Mouse (Mus musculus) Patski (cell line): Measurements from ENCODE around the gene Tarbp2. TPM values are rescaled to one million over a fixed set of nuclear protein-coding genes. Genes with fewer than 3 reads are reported as not detected.

Source experiments
- ATAC-seq: fragments of 100-300 bp; one replicate; pipeline ENCODE4 v1.8.0; 2021
- CTCF ChIA-PET: fragments of 350-600 bp; sonication (Branson Sonifier 250); formaldehyde crosslinking; loops from one replicate; lab custom pipeline; 2022; ENCODE audit warnings: inconsistent platforms; lab: Charles Lee
- POLR2A ChIA-PET: fragments of 350-600 bp; sonication (Branson Sonifier 250); formaldehyde crosslinking; loops from one replicate; lab custom pipeline; 2022; ENCODE audit warnings: antibody characterized with exemption, inconsistent platforms; lab: Charles Lee
- DNase-seq: peaks from one replicate; pipeline ENCODE4 v3.0.0-alpha.2; 2011; ENCODE audit warnings: low read depth, low spot score
- H3K27me3 ChIP-seq: fragments of 371-371 bp; one replicate; pipeline ENCODE4 v1.5.1; 2021
- CTCF ChIP-seq: fragments of 100-300 bp; IDR thresholded peaks from one replicate; pipeline ENCODE4 v1.5.1; 2021
- in situ Hi-C: fragments of 300-500 bp; cut with MboI; formaldehyde crosslinking; loops from 3 replicates; pipeline ENCODE4 v1.11.1; 2018; ENCODE audit warnings: low pct_unique_long_range_greater_than_20kb, mixed read lengths
- polyA plus RNA-seq: library from polyadenylated mRNA; unstranded; gene quantifications from one replicate; pipeline ENCODE4 v1.2.3, GENCODE M21; 2021

The Tarbp2 gene
- polyA plus RNA-seq, 1 experiment from 2014 or later: 51.1 TPM

- in situ Hi-C loops: no loop called here
- DNase-seq (no peak), ATAC-seq (no peak)
- CTCF ChIA-PET: no interaction called here
- no peak for TF ChIP-seq CTCF
- POLR2A ChIA-PET: no interaction called here
- H3K27me3 ChIP-seq: no peaks in the 10 kb centered on the region
Observed at GRCm38 (mm10) chr15:102562491-102562890, 44.5 kb downstream of the Tarbp2 start.

DNA sequence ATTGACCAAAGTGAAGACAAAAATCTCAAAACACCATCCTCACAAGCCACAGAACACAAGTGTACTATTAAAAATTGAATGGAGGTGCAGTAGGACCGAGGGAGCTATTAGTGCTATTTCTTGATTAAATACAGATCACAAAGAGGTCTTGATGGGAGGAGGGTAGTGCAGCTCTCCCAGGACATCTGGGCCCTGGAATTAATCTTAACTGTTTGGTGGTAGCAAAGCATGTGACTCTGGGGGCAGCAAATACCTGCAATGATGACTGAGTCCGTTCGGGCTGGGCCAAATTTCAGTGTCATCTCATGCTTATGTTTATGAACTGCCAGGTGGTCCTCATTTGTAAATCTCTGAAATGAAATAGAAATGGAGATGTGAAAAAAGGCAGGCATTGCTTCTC is 45.1 kb downstream of the Tarbp2 start:
- no peak for TF ChIP-seq CTCF
- H3K27me3 ChIP-seq: no peaks in the 10 kb centered on the region
- ChIA-PET POLR2A (no interaction called here), CTCF (no interaction called here)
- ATAC-seq: no peak
- no peak for DNase-seq
- in situ Hi-C loops: no loop called here

DNA sequence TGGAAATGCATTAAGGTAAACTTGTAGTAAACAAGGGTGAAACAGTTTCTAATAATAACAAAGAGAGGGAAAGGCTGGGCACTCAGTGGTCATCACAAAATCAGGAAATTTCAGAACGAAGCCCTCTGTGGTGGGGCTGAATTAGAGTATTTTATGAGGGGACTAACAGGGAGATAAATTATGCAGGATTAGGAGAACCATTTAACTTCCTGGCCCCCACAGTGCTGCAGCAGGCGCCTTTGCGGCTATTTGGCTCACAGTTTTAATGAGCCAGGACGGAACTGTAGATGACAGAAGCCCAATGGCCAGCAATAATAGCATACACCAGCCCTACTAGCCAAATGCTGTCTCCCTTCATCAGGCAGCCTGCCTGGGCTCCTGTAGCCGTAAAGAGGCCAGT is 45.7 kb downstream of the Tarbp2 start:
- in situ Hi-C loops: no loop called here
- DNase-seq: no peak
- no peak for ATAC-seq
- CTCF ChIA-PET: no interaction called here
- POLR2A ChIA-PET: no interaction called here
- no peak for TF ChIP-seq CTCF
- H3K27me3 ChIP-seq: no peaks in the 10 kb centered on the region

DNA sequence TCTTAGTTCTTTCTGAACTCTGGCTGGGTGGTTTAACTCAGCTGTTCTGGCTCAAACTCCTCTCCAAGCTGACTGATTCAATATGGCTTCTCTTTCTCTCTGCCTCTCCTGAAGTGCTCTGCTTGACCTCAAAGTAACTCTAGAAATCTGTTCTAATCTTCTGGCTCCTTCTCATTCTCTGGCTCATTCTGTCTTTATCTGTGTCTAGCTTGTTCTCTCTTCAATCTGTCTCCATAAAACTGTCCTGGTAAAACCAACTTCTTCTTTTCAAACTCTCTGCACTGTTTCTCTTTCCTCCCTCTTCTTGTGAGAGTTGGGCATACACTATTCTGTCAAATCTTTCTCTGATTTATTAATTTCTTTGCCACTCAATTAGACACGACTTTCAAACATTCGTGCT is 49.9 kb downstream of the Tarbp2 start:
- no peaks in the 10 kb centered on the region for H3K27me3 ChIP-seq
- ChIA-PET POLR2A (no interaction called here), CTCF (interaction anchor here (0.6 kb wide), 1 partner anchor 38 kb away, joined by 3 read pairs; no protein-coding TSS in a partner anchor)
- in situ Hi-C loops: no loop called here
- DNase-seq: no peak
- TF ChIP-seq CTCF: no peak
- ATAC-seq: no peak

GRCm38 (mm10) chr15:102572081-102572480 is 54.1 kb downstream of the Tarbp2 start:
- TF ChIP-seq CTCF: no peak
- H3K27me3 ChIP-seq: no peaks in the 10 kb centered on the region
- ChIA-PET POLR2A (no interaction called here), CTCF (interaction anchor here (1.4 kb wide), 1 partner anchor 12 kb away, joined by 3 read pairs; no protein-coding TSS in a partner anchor)
- ATAC-seq (peak; percentile 74), DNase-seq (peak; percentile 46)
- in situ Hi-C loops: no loop called here

Other genes with a start within 250 kb of the Tarbp2 start
- gene Gm9918, start 247.6 kb upstream of the Tarbp2 start, polyA plus RNA-seq: 0.03 TPM
- gene Mfsd5, start 238.7 kb upstream of the Tarbp2 start, polyA plus RNA-seq: 47.4 TPM
- gene Espl1, start 221.9 kb upstream of the Tarbp2 start, polyA plus RNA-seq: 21.8 TPM
- 642 TPM for gene Pfdn5, start 192.1 kb upstream of the Tarbp2 start, polyA plus RNA-seq
- 87.1 TPM for gene Myg1, start 186.5 kb upstream of the Tarbp2 start, polyA plus RNA-seq
- 43.3 TPM for gene Aaas, start 167.4 kb upstream of the Tarbp2 start, polyA plus RNA-seq
- gene Sp7, start 151.0 kb upstream of the Tarbp2 start, polyA plus RNA-seq: not detected
- gene Sp1, start 112.0 kb upstream of the Tarbp2 start, polyA plus RNA-seq: 30.6 TPM
- gene Amhr2, start 72.8 kb upstream of the Tarbp2 start, polyA plus RNA-seq: not detected
- gene Prr13, start 59.2 kb upstream of the Tarbp2 start, polyA plus RNA-seq: 167 TPM
- gene Pcbp2, start 47.7 kb upstream of the Tarbp2 start, polyA plus RNA-seq: 801 TPM
- gene Gm10337, start 14.5 kb upstream of the Tarbp2 start, polyA plus RNA-seq: 3.6 TPM
- gene Map3k12, start 1.1 kb upstream of the Tarbp2 start, polyA plus RNA-seq: 41.5 TPM
- gene Npff, start 6.8 kb downstream of the Tarbp2 start, polyA plus RNA-seq: 0.83 TPM
- gene Gm28047, start 106.9 kb downstream of the Tarbp2 start, polyA plus RNA-seq: not detected
- gene Atf7, start 107.3 kb downstream of the Tarbp2 start, polyA plus RNA-seq: 39.9 TPM
- 24.7 TPM for gene Atp5g2, start 154.2 kb downstream of the Tarbp2 start, polyA plus RNA-seq
- gene Calcoco1, start 204.0 kb downstream of the Tarbp2 start, polyA plus RNA-seq: 154 TPM